Mouse (Mus musculus) thymus, postnatal 25 days (tissue): ENCODE measurements around the gene Map2.

Experiments
- DNase-seq: peaks from one replicate; pipeline ENCODE4 v3.0.0; 2022

Map2 gene

DNA sequence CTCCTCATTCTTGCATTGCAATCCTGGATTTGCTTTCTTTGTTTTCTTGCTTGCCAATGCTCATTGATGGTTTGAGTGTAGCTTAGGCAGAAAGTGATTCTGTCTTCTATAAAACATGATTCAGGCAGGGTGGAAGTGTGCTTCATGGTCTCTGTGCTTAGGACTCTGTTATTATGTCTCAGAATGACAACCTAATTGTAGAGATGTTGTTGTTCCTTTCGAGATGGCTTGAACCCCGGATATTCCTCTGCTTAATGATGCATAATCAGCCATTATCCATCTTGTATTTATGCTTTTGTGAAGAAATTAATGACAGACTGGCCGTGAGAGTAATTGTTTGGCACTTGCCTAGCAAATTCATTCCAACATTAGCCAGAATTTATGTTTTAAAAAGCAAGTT is 31.8 kb downstream of the Map2 start:
- no peak for DNase-seq

- DNase-seq, result no peak
Observed at GRCm38 (mm10) chr1:66211074-66211791, 36.2 kb downstream of the Map2 start.

DNA sequence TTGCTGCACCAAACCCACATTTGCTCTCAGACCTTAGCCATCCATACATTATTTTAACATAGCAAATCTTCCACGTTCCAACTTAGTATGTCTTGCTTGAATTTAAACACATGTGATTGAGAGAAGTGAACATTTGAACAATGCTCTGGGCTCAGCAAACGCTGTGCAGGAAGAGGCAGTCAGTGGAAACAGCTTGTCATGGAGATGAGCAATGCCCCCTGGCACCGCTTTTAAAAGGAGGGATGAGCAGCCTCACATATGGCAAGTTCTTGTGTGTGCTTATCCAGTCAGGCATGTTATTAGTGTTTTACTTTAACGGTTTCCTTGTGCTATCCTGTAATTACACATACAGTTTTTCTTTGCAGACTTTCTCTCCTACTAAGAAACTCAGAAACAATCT is 46.4 kb downstream of the Map2 start:
- DNase-seq, result no peak

GRCm38 (mm10) chr1:66223331-66223730 is 48.3 kb downstream of the Map2 start:
- DNase-seq, result no peak

DNA sequence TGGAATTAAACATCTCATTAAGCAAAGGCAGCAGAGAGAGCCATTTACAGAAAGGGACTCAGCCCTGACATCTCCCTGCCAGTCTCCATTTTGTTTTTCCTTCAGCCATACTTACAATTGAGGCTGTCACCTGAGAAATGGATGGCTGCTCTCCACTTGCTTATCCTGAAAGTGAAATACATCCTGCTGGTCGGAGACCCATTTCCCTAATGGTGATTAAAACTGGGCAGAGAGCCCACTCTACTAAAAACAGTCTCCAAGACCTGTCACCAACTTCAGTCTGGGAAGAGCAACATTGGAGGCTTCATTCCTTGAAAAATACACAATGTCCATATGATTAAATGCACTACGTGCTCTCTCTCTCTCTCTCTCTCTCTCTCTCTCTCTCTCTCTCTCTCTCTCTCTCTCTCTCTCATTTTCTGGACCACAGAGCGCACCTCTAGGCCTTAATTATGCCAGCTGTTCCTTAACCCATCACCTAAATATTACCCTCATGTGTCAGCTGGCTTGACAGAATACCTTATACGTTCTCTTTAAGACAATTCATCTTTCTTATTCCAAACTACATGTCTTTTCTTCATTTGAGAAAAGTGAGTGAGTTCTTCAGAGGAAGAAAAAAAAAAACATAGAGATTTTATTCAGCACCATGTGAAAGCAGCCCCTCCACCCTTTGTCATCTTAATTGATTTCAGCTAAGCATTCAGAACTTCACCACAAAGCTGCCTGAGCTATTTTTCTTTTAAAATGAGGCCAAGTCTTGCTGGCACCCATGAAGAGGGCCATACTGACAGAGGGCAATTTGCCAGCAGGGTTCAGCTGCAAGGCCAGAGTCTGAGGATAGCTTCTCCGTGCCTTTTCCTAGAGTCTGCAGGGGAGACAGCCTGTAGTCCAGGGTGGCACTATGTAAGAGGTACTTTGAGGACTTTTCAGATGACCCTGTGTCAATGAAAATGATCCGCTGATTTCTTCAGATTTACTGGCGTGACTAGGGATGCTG is 51.6 kb downstream of the Map2 start:
- DNase-seq, result no peak

DNA sequence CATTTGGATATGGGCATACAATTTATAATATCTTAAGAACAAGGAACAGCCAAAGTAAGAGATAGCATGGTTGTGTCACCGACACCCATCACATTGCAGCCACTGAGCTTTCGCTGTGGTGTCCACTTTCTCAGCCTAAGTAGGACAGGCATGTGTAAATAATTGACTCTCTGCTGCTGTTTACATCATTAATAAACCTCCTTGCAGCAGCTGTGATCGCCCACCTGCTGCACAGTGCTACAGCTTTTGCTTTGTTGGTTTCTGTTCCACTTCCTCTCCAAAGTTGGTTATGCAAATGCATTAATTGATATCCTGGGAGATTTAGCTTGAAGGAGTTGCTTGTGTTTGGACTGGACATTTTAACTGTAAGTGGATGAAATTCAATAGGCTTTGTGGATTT is 53.1 kb downstream of the Map2 start:
- no peak for DNase-seq

- DNase-seq, result no peak
Observed at GRCm38 (mm10) chr1:66230345-66230744, 55.3 kb downstream of the Map2 start.

DNA sequence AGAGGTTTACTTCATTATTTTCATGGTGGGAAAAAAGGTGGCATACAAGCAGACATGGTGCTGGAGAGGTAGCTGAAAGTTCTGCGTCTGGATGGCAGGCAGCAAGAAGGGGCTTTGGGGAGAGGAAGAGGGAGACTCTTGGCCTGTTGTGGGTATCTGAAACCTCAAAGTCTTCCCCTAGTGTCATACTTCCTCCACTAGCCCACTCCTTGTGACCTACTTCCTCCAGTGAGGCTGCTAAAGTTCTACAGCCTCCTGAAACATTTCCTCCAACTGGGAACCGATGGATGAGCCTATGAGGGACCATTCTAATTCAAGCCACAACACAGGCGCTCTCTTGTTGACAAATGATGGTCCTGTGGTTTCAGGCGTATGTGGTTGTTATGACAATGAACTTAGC is 56.9 kb downstream of the Map2 start:
- no peak for DNase-seq

GRCm38 (mm10) chr1:66244910-66245309 is 69.8 kb downstream of the Map2 start:
- no peak for DNase-seq

DNA sequence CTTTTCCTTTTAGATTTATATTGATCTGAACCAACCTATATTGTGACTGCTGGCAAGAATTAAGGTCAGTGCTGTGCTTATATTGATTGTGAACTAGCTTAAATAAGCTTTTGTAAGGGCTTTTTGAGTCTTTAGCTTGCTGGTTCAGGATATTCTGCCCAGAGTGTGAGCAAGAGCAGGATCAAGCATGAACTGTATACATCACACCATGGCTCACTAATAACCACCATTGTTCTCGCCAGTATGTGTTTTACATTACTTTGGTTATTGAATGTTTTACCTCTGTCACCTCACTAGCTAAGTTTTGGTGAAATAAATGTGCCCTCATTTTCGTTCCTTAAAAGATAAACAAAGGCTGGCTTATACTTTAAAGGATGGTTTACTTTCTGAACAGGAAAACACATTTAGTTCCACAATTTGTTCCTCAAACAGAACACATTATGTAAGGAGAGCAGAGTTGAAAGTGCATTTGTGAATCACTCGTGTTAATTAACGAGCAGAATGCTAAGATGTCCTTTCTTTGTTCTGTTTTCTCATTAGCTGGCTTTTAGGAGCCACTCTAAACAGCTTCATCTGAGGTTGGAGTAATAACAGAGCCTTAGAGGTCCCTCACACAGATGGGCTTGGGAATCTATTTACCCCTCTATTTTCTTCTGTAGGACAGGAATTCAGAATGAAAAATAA is 76.7 kb downstream of the Map2 start:
- DNase-seq, result no peak

DNA sequence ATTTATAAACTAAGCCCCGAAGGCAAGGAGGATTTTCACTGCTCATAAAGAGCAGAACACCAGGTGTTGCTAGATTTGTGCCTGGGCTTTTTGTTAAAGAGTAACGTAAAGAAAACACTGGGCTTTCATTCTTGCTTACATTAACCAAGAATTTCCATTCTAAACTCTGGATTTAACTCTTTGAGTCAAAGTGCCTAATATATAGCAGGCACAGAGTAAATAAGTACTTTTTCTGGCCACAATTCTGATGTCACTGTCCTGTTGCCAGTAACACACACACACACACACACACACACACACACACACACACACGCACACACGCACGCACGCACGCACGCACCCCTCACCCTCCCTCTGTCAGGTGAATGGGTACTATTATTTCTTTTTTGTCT is 77.3 kb downstream of the Map2 start:
- DNase-seq, result no peak

- no peak for DNase-seq
Observed at GRCm38 (mm10) chr1:66263220-66263619, 88.1 kb downstream of the Map2 start.

- DNase-seq, result no peak
Observed at GRCm38 (mm10) chr1:66266231-66266924, 91.3 kb downstream of the Map2 start.

DNA sequence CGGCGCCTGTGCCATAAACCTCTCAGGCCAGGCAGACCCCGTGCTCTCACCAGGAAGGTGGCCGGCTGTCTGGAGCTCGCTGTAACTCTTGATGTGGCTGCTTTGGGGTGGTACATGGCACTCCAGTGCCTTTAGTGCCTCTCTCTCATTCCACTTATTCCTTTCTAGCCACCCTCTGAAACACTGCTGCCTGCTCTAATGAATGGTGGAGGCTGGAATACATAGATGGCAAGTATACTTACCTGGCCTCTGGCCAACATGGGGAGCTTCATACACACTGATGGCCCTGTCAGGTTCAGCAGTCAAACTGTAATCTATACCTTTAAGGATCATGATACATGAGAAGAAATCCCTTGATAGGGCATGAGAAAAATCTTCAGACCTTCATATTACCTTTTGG is 102.6 kb downstream of the Map2 start:
- DNase-seq, result no peak

- no peak for DNase-seq
Observed at GRCm38 (mm10) chr1:66279222-66280009, 104.3 kb downstream of the Map2 start.

GRCm38 (mm10) chr1:66280152-66280551 is 105.1 kb downstream of the Map2 start:
- DNase-seq, result no peak

- DNase-seq, result no peak
Observed at GRCm38 (mm10) chr1:66282447-66282846, 107.4 kb downstream of the Map2 start.

DNA sequence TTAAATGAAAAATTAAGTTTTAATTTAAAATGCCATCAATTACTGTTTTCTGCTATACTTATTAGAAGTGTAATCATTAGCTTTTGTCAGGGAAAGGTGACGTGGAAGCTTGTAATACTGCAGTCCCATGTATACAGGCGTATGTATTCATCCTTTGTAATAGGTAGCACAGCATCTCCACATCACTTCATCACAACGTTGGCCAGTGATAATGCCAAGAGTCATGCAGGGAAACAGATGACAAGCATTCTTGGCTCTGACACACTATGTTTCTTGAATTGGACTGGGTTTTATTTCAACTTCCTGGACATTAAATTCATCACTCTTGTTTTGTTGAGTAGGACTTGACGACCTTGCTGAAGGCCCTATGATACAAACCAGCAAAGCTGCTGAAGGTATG is 113.9 kb downstream of the Map2 start:
- no peak for DNase-seq

GRCm38 (mm10) chr1:66292121-66292881 is 117.2 kb downstream of the Map2 start:
- no peak for DNase-seq

- DNase-seq, result no peak
Observed at GRCm38 (mm10) chr1:66299376-66299775, 124.3 kb downstream of the Map2 start.
